Mouse (Mus musculus) T-cell, adult 2 months (primary cell): ENCODE data around the gene Ugt2b36.
"Not testable (repeated sequence)": the region's sequence is repeated elsewhere in the genome, so short reads cannot be mapped to it uniquely, and the experiment has no call there.

Source experiments
- DNase-seq: peaks from one replicate; pipeline ENCODE4 v3.0.0; 2022; ENCODE audit warnings: low spot score

The Ugt2b36 gene

GRCm38 (mm10) chr5:87092346-87093027 is at the start of gene Ugt2b36:
Gene Ugt2b36 (minus strand): TSS chr5:87092555.
- no peak for DNase-seq

DNA sequence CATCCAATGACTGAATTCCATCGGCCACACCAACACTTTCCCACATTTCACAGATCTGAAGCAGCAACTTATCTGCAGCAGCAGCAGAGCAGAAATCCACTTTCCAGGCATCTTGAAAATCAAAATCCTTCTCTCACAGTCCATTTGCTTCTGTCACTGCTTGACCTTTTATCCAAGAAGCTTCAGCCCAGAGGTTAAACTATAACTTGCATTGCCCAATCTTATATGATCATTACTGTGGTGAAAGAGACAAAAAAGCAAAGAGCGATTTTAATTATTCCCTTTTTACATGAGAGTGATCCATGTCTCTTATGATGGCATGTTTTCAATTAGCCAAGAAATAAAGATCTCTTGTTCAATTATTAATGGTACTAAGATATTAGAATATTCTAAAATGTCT is 47.8 kb upstream of the Ugt2b36 start, which contains the start of gene Ugt2b5:
TSS of gene Ugt2b5 (minus strand) at position 123 of the 400 bp plus-strand sequence.
- not testable (repeated sequence) for DNase-seq

- DNase-seq, result not testable (repeated sequence)
Observed at GRCm38 (mm10) chr5:87103697-87104096, 11.3 kb upstream of the Ugt2b36 start.

DNA sequence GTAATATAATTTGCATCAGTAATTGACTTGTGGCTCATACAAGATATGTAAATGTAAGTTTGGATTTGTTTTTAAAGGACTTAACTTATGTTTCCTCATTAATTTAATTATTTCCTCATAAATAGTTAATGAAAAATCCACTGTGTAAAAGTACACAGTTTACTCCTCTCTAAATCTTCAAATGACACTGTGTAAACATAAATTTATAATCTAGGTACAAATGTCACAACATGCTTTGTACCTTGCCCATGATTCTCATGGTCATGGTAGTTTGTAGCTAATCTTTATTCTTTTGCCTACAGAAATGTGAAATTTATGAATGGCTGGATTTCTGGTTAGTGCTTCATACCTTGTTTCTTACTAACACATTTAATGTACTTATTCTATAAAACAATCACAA is 1.2 kb downstream of the Ugt2b36 start:
- DNase-seq, result no peak

- no peak for DNase-seq
Observed at GRCm38 (mm10) chr5:87089264-87089663, 3.1 kb downstream of the Ugt2b36 start.

- DNase-seq, result no peak
Observed at GRCm38 (mm10) chr5:87086269-87086668, 6.1 kb downstream of the Ugt2b36 start.

DNA sequence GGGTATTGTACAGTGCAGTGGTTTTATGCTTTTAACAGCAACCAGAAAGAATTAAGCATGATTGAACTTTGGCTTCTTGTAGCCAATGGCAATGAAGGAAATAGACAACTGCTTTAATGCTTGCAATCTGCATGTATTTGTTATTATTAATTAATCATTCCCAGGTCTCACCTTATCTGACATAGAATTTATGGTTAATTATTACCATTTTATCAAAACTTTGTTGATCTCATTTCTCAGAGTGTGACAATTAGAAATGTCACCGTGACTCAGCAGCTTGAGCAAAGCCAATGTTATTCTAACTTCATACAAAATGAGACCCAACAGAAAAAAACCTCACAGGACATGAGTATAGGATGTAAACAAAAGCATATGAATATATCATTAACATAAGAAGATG is 61.7 kb downstream of the Ugt2b36 start:
- no peak for DNase-seq

DNA sequence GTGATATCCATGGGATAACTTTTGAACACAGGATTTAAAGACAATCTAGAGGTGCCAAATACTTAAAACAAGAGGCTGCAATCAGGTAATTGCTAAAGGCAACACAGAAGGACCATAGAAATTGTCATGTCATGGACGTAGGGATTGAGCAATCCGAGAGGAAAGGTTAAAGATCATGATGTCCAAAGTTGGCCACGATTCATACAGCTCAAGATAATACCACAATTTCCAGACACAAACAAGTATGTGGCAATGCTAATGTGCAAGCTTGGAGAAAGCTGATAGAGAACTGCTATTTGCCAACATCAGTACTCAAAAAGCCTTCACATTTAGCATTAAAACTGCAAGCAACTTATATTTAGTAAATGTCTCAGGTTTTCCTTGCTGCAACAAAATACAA is 65.0 kb downstream of the Ugt2b36 start:
- DNase-seq, result no peak
